Mouse (Mus musculus): ENCODE measurements around the gene Gm8212.
"Not testable (repeated sequence)": the region's sequence is repeated elsewhere in the genome, so short reads cannot be mapped to it uniquely, and the experiment has no call there.

The Gm8212 gene

GRCm38 (mm10) chr14:44197361-44197760 is at the start of gene Gm8212:
Gene Gm8212, plus strand, starts transcription at chr14:44197661.
- not testable (repeated sequence) for DNase-seq (ENCODE audit: low spot score)

DNA sequence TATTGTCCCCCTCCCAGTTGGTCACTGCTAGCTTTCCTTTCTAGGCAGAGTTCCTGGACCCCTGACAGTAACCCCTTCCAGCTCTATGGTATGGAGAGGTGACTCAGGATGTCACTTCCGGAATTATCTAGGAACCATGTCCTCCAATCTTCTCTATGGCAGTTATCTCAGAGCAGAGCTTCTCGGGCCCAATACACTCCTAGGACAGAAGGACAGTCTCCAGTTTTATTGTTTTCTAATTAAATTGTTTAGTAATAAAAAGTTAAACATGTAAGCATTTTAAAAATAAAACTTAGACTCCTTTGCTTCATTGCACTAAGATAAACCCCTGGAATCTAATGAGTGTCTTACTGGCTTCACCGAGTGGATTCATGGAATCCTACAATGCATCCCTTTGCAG is 15.7 kb downstream of the Gm8212 start, which contains the start of gene 4930503E14Rik:
Gene 4930503E14Rik, minus strand, starts transcription at position 101 of the 400 bp plus-strand sequence.
- DNase-seq (ENCODE audit: low spot score): not testable (repeated sequence)

GRCm38 (mm10) chr14:44248039-44248438 is 50.6 kb downstream of the Gm8212 start:
- DNase-seq (ENCODE audit: low spot score): no peak
